Mouse (Mus musculus) WW6 (cell line): ENCODE measurements around the gene Olfr984.

Experiments used
- DNase-seq: peaks from one replicate; pipeline ENCODE4 v3.0.0-alpha.2; 2013; ENCODE audit warnings: low read depth, low spot score

Olfr984 gene

DNA sequence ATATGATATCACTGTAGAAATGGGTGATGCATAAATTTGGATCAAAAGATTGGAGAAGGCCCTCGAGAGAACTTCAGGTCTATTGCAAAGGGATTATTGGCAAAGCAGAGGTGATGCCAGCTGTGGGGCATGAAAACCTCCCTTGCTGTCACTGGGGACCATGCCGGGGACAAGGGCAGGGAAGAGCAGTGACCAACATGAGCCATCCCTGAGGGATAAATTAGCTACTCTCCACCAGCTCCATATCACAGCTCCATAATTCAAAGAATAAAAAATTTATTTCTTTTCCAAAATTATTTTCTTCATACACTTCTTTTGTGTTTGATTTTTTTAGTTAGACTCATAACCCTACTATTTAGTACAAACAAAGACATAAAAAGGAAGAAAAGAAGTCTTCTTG, at the start of gene Olfr984:
Olfr984 (minus strand) TSS at position 101 of the 400 bp plus-strand sequence.
- DNase-seq = no peak

DNA sequence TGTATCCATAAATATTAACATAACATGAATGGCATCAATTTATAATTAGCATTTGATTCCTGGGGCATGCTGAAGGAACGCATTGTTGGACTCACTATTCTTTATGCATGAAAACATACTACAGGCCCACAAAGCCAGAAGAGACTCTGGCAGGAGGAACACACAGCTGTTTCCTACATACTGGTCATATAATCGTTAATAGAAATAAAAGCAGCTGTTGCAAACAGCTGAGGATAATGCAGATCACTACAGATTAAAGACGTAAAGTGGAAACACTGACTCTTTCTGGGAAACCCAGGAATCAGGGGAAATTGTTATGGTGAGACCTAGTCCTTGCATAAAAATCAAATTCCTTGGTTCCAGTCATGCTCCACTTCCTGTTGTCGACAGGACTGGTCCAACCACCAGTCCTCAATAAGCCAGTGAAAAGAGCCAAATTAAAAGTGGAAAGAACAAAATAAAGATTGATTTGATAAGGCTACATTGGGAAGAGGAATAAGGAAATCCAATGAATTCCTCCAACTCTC, 41.2 kb upstream of the Olfr984 start:
- no peak for DNase-seq

DNA sequence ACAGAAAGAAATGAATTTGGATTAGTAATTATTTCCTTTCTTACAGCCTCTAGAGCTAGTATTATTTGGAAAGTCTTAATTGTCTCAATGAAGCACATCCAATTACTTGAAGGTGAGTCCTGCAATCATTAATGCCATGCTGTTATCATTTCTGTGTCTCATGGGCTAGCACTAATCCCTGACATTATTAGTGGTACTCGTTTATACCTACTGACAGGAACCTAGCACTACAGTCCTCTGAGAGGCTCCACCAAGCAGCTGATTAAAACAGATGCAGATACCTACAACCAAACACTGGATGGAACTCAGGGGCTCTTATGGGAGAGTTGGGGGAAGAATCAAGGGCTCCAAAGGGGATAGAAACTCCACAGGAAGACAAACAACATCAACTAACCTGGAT, 27.5 kb upstream of the Olfr984 start:
- DNase-seq = no peak

DNA sequence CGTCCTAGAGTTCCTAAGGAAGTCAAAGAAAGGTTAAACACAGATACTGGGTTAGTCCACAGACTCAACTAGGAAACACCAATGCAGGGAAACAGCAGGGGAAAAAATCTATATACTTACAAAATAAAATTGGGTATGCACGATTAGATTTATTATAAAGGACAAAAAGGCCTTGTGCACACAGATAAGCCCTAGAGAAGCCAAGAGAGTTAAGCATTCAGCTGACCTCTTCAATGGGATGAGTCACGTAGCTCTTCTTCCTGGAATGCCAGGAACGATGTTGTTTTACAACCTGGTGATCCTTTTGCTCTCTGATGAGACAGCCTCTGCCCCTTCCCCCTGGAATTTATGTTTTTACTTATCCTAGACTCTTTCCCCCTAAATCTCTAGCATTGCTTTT, 25.5 kb upstream of the Olfr984 start:
- no peak for DNase-seq

DNA sequence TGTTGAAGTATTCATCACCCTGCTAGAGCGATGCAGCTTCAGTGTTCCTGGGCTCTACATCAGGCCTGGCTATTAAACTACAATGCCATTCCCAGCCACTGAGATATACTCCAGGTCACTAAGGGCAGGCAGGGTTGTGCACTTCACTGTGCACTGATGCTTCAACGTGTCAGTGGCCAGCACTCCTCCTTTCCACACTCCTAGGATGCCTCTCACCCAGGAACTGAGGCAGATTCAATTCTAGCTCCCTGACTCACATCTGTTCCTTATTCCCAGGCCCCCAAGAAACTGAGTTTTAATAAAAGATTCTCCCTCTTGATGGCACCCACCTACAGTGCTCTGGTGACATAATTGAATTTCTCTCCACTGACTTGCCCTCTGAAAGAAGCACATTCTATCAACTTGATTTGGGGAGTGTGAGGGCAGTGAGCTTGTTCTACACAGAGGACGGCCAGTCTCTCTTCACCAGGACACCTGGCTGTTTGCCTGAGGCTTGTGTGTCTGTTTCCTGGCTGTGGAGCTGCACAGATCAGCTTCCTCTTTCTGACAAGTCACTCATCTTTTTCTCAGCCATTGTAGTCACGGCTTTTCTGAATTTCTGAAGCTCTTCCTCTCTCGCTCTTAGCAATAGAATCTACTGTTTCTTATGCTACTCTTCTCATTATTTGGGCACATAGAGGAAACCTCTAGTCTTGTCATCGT, 23.1 kb upstream of the Olfr984 start:
- no peak for DNase-seq

DNA sequence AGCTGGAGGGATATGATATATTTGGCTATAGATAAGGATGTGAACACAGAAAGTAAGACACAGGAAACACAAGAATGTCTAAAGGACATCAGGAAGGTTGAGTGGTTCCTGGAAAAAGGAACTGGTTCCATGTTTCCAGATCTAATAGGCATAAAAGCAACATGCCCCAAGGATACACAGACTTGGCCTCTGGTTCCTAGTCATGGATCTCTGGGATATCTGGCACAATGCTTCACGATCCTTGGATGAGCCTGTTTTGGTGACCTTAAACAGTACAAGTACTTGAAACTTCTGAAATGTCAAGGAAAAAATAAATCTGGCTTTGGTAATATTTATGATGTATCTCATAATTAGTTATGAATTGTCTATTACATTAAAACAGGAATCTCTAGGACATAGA, 16.6 kb upstream of the Olfr984 start:
- no peak for DNase-seq

DNA sequence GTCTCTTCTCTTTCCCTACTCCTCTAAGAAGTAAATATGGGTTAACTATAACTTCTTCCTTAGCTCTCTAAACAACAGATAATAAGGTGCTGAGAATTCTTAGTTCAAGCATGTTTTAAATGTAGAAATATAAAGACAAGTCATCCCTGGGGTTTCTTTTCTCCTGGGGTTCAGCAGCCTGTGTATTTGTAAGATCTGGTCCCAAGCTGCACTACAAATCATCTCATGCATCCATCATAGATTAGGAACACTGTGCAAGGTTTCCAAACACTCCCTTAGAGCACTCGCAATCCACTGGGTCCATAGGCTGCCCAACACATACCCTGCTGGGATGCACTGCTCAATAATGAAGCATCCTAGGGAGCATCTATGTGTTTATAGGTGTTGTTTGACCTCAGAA, 16.1 kb upstream of the Olfr984 start, which contains the start of gene Olfr985:
Olfr985 (minus strand) TSS at position 101 of the 400 bp plus-strand sequence.
- DNase-seq = no peak

DNA sequence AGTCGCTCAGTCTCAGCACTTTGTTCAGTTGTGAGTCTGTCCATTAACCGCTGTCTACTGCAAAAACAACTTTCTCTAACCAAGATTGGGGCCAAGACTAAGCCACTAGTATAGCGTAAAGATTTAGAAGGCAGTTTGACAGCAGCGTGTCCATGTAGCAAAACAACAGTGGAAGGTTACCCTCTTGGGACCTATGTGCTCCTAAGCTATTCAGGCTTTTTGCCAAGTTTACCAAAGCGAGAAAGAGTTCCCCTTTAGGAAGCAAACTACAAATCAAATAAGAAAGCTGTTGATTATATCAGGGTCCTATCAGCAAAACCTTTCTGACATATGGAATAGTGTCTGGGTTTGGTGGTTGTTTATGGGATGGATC, 3.3 kb upstream of the Olfr984 start:
- DNase-seq = no peak

DNA sequence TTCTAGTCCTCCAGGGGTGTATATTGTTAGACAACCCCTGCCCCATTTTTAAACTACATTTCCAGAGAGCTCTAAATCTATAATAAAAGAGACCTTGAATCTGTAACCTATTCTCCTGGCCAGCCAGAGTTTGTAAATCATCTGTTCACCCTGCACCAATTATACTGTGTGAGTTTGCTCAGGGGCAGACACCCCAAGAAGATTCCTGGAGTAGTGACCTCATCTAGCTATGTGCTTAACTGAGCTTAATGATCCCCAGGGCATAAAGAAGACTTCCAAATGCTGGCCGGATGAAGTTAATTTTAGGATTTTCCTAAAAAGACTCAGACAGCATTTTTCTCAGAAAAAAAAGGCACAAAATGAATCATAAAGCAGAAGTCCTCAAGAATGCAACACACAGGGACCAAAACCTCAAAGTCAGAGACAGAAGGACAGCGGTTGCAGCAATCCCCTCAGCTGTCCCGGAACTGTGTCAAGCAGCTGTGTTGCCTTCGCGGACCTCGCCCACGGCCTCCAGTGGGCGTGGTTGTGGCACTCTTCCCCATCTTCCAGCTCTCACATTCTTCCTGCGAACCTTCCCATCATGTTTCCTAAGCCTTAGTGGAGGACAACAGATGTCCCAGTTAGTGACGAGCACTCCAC, 2.8 kb upstream of the Olfr984 start:
- no peak for DNase-seq

DNA sequence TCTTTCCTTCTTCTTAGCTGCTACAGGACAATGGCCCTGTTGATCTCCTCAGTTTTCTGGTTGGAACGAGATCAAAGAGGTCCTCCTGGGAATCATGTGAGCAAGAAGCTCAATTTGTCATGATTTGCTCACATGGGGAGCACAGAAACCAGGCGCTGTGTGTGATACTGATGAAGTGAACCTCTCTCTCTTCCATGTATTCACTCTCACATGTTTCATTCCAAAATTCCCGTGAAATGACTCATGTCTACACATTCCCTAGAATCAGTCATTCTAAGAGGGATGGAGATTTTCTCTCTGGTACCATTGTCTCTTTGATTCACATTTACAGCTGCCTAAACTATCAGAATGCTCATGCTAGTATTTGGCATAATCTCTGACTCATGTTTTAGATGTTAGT, 19.2 kb downstream of the Olfr984 start:
- DNase-seq = no peak

DNA sequence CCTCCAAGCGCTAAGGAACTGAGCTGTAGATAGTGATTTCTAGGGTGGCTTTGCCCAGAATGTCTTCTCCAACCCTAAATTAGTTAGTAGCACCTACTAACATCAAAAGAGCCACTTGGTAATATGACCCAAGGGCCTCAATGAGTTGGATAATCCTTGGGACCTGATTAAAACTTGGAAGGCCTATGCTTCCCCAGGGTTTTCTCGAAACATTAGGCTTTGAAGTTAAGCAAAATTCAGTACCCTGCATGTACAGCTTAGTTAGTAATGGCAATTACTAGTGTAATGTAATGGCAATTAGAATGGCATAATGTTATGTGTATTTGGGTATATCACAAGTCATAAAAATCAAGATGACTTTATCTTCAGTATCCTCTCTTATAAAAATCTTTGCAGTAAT, 20.5 kb downstream of the Olfr984 start, which contains the start of gene Olfr983:
Olfr983 (minus strand) TSS at position 101 of the 400 bp plus-strand sequence.
- no peak for DNase-seq

DNA sequence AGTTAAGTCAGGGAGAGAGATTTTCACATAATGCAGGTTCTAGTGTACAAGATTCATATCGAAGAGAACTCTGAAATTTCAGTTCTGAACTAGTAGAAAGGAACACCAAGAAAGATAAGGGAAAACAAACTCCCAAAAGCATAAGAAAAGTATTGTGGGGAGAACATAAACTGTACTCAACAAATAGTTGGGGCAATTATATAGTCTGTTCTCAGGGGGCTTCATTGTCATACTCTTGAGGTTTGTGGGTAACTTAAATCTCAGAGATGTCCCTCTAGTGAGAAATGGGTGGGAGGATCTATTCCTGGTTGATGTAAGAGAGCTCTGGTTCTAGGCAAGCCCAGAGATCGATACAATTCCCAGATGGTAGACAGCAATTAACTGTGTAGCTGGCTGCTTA, 40.5 kb downstream of the Olfr984 start, which contains the start of gene Olfr982:
Olfr982 (plus strand) TSS at position 301 of the 400 bp plus-strand sequence.
- DNase-seq = no peak

DNA sequence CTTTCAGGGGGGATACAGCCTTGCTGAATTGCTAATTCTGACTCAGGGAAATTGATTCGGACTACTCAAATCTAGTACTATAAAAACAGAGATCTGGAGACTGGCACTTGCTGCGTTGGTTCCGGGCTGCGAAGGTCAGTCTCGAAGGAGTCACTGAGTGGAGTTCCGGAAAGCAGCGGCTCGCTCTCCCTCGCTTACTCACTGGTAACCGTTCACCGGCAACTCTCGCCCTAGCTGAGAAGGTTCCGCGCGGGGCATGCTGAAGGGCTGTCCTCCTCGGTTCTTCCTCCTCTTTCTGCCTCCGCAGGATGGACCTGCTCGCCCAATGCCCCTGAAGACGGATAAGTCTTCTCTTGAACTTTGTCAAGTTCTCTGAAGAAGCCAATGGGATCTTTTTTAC, 63.9 kb downstream of the Olfr984 start:
- DNase-seq = no peak
